Mouse (Mus musculus): Measurements from ENCODE around the gene Tmem243.

- TF ChIP-seq HCFC1 (IDR thresholded peaks at IDR 0.05; ENCODE audit: borderline replicate concordance, insufficient read depth, low read length): no peak
- no peak for TF ChIP-seq ZC3H11A (IDR thresholded peaks at IDR 0.05; ENCODE audit: borderline replicate concordance, low read depth, low read length)
- TF ChIP-seq ZNF384 (IDR thresholded peaks at IDR 0.05; ENCODE audit: low read depth, low read length): no peak
- no peak for TF ChIP-seq MAFK (IDR thresholded peaks at IDR 0.05; ENCODE audit: insufficient read depth, low read depth, low read length)
These were observed 86.0 kb downstream of the Tmem243 start for GRCm38 (mm10) chr5:9186467-9186866.
